Mouse (Mus musculus): ENCODE data around the gene Zfp507. TPM values are rescaled to one million over a fixed set of nuclear protein-coding genes. Genes with fewer than 3 reads are reported as not detected.

Zfp507 gene
- 18.3 and 21.3 TPM in 2 replicates for polyA plus RNA-seq (2014; fragmentation: Nextera tagmentation; extraction: Ambion mirVana)

DNA sequence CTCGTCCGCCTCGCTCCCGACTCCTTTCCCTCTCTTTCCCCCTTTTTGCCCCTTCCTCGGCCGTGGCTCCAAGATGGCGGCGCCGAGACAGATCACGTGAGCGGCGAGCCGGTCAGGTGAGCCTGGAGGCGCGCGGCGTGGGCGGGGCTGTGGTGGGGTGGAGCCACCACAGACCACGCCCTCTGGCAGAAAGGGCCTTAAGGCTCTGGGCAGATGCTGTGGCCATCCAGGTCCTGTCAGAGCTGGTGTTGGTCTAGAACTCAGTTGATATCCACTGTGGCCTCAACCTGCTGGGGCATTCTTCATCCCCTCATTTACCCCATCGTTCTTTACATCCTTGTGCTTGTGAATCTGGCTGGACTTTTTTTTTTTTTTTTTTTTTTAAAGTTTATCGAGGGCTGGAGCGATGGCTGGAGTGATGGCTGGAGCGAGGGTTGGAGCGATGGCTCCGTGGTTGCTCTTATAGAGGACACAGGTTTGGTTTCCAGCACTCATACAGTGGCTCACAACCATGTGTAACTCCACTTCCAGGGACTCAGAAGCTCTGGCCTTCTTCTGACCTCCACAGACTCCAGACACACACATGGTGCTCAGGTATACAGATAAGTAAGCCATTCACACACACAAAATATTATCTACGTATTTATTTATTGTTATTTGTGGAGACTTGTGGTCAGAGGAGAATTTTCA is at the start of gene Zfp507:
TSS of gene Zfp507 (minus strand) at position 98 of the 690 bp plus-strand sequence.
- Histone ChIP-seq H3K4me3 (ENCODE audit: low read depth, low read length) (peak within 1 kb of the TSS; percentile 81), H3K4me1 (replicated peaks; ENCODE audit: control insufficient read depth, insufficient read depth, low read length) (no peaks in the 10 kb centered on the region; the same call in 1 of the 2 replicates), H3K36me3 (ENCODE audit: control insufficient read depth, insufficient read depth, low read length) (peaks cover 3% of the 10 kb centered on the region; the same call in 1 of the 2 replicates), H3K9me3 (ENCODE audit: control insufficient read depth, low read length) (no peaks in the 10 kb centered on the region), H3K4me2 (ENCODE audit: low read depth, low read length, severe bottlenecking) (peak within 1 kb of the TSS; percentile 60), H3K9ac (ENCODE audit: low read length) (peak within 1 kb of the TSS; percentile 97), H3K27ac (ENCODE audit: low read depth, low read length) (peak within 1 kb of the TSS; percentile 81), H3K27me3 (ENCODE audit: control insufficient read depth, insufficient read depth, low read length) (no peaks in the 10 kb centered on the region)
- WGBS = 22% methylated on average over 24 of the region's 26 CpGs
- DNase-seq (ENCODE audit: low spot score) (peak; percentile 96), ATAC-seq (replicated peaks; ENCODE audit: low FRiP score) (peak; percentile 97)

DNA sequence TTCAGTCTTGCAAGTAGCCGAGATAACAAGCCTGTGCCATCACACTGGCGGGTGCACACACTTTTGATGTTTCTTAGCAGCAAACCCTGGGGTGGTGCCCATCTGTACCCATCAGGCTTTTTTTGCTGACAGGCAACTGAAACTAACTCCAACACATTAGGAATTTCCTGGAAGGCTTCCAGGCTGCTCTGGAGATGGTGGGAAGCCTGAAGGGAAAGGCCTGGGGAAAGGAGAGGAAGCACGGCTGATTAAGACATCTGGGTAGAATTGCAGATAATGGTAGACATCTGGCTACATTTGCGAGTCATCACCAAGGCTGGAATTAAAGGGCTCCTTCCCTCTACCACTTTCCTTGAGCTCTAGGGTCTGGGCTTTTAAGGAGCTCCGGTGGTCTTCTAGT is 47.6 kb upstream of the Zfp507 start:
- Histone ChIP-seq H3K36me3 (ENCODE audit: control insufficient read depth, insufficient read depth, low read length) (no peaks in the 10 kb centered on the region), H3K27me3 (ENCODE audit: control insufficient read depth, insufficient read depth, low read length) (no peaks in the 10 kb centered on the region), H3K9ac (ENCODE audit: low read length) (no peak overlapping the region), H3K27ac (ENCODE audit: low read depth, low read length) (no peak overlapping the region), H3K4me2 (ENCODE audit: low read depth, low read length, severe bottlenecking) (no peak overlapping the region), H3K9me3 (ENCODE audit: control insufficient read depth, low read length) (no peaks in the 10 kb centered on the region), H3K4me3 (ENCODE audit: low read depth, low read length) (no peak overlapping the region), H3K4me1 (replicated peaks; ENCODE audit: control insufficient read depth, insufficient read depth, low read length) (no peaks in the 10 kb centered on the region)
- DNase-seq (ENCODE audit: low spot score) (no peak), ATAC-seq (replicated peaks; ENCODE audit: low FRiP score) (no peak)
- whole genome bisulfite sequencing = 91% methylated on average over 5 of the region's 5 CpGs

DNA sequence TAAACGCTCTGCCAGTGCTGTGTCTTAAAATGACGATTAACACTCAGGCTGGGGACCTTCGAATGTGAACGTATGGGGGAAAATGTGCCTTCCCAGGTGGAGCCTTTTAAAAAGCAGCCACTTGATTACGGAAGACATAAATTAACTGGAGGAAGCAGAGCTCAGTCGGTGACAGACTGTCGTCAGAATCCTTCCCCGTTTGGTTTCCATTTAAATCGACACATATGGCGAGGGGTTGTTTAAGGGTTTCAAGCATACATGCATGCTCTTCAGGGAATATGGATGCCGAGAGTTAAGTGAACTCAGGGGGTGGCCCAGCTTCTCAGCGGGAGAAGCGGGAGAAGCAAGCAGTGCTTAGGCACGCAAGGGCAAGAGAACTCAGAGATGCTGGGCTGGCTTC is 45.7 kb upstream of the Zfp507 start:
- Histone ChIP-seq H3K9ac (ENCODE audit: low read length) (no peak overlapping the region), H3K9me3 (ENCODE audit: control insufficient read depth, low read length) (no peaks in the 10 kb centered on the region), H3K4me2 (ENCODE audit: low read depth, low read length, severe bottlenecking) (no peak overlapping the region), H3K4me1 (replicated peaks; ENCODE audit: control insufficient read depth, insufficient read depth, low read length) (no peaks in the 10 kb centered on the region), H3K27ac (ENCODE audit: low read depth, low read length) (no peak overlapping the region), H3K27me3 (ENCODE audit: control insufficient read depth, insufficient read depth, low read length) (no peaks in the 10 kb centered on the region), H3K36me3 (ENCODE audit: control insufficient read depth, insufficient read depth, low read length) (no peaks in the 10 kb centered on the region), H3K4me3 (ENCODE audit: low read depth, low read length) (no peak overlapping the region)
- no peak for ATAC-seq (replicated peaks; ENCODE audit: low FRiP score)
- DNase-seq (ENCODE audit: low spot score) = no peak
- WGBS = 57% methylated on average over 14 of the region's 14 CpGs

DNA sequence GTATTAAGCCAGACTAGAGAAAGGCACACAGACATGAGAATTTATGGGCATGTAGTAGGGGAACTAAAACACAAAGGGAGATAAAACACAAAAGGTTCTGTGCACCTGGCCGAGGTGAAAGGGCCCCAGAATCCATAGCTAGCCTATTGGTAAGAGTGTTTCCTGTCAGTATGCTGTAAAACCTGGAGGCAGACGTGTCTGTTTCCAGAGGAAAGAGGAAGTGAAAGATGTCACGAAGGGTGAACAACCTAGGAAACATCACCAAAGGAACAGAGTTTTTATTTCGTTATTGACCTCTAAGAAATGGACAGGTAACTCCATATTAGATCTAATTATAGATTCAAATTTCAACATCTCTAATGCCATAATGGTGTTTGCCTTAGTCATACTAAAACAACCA is 37.7 kb upstream of the Zfp507 start:
- ATAC-seq (replicated peaks; ENCODE audit: low FRiP score) (no peak), DNase-seq (ENCODE audit: low spot score) (no peak)
- H3K9ac ChIP-seq (ENCODE audit: low read length) = no peak overlapping the region
- no peak overlapping the region for H3K27ac ChIP-seq (ENCODE audit: low read depth, low read length)
- H3K4me3 ChIP-seq (ENCODE audit: low read depth, low read length) = no peak overlapping the region
- no peaks in the 10 kb centered on the region for H3K9me3 ChIP-seq (ENCODE audit: control insufficient read depth, low read length)
- H3K36me3 ChIP-seq (ENCODE audit: control insufficient read depth, insufficient read depth, low read length) = no peaks in the 10 kb centered on the region
- no peak overlapping the region for H3K4me2 ChIP-seq (ENCODE audit: low read depth, low read length, severe bottlenecking)
- H3K27me3 ChIP-seq (ENCODE audit: control insufficient read depth, insufficient read depth, low read length) = no peaks in the 10 kb centered on the region
- WGBS = 82% methylated on average over 4 of the region's 4 CpGs
- H3K4me1 ChIP-seq (replicated peaks; ENCODE audit: control insufficient read depth, insufficient read depth, low read length) = 0 out of 2 replicates have a peak, but pooled peaks cover 2% of the 10 kb centered on the region

DNA sequence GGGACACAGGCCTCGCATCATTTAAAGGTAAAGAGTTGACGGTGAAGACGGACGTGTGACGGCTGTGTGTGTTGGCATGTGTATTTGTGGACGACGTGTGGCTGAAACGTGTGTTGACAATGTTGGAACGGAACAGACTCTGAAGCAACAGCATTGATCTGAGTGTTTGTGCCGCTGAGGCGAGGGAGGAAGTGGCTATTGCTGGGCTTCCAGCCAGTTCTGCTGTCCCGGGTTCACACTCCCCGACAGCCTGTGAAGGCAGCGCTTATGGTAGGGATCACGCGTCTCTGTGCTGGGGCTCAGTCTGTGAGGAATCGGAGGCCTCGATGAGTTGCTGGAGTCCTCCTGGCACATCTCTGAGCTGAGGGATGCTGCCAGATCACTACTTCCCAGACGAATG is 34.0 kb upstream of the Zfp507 start:
- DNase-seq (ENCODE audit: low spot score) (no peak), ATAC-seq (replicated peaks; ENCODE audit: low FRiP score) (no peak)
- H3K27ac ChIP-seq (ENCODE audit: low read depth, low read length) = no peak overlapping the region
- H3K9me3 ChIP-seq (ENCODE audit: control insufficient read depth, low read length) = no peaks in the 10 kb centered on the region
- H3K4me2 ChIP-seq (ENCODE audit: low read depth, low read length, severe bottlenecking) = no peak overlapping the region
- H3K4me3 ChIP-seq (ENCODE audit: low read depth, low read length) = no peak overlapping the region
- no peak overlapping the region for H3K9ac ChIP-seq (ENCODE audit: low read length)
- 0 out of 2 replicates have a peak, but pooled peaks cover 2% of the 10 kb centered on the region for H3K4me1 ChIP-seq (replicated peaks; ENCODE audit: control insufficient read depth, insufficient read depth, low read length)
- no peaks in the 10 kb centered on the region for H3K36me3 ChIP-seq (ENCODE audit: control insufficient read depth, insufficient read depth, low read length)
- WGBS = 89% methylated on average over 19 of the region's 19 CpGs
- no peaks in the 10 kb centered on the region for H3K27me3 ChIP-seq (ENCODE audit: control insufficient read depth, insufficient read depth, low read length)

DNA sequence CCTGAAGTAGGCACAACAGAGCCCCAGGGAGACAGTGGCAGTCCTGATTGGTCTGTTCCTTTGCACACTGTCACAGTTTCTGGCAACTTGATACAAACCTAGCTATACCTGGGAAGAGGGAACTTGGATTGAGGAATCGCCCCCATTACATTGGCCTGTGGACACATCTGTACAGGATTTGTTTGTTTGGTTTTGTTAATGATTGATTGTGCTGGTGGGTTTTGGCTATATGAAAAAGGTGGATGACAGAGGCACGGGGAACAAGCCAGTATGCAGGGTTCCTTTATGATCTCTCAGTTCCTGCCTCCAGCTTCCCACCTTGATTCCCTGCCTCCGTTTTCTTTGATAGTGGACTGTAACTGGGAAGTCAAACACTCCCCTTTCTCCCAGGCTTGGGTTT is 33.6 kb upstream of the Zfp507 start:
- Histone ChIP-seq H3K4me1 (replicated peaks; ENCODE audit: control insufficient read depth, insufficient read depth, low read length) (0 out of 2 replicates have a peak, but pooled peaks cover 2% of the 10 kb centered on the region), H3K9ac (ENCODE audit: low read length) (no peak overlapping the region), H3K4me2 (ENCODE audit: low read depth, low read length, severe bottlenecking) (no peak overlapping the region), H3K27ac (ENCODE audit: low read depth, low read length) (no peak overlapping the region), H3K27me3 (ENCODE audit: control insufficient read depth, insufficient read depth, low read length) (no peaks in the 10 kb centered on the region), H3K4me3 (ENCODE audit: low read depth, low read length) (no peak overlapping the region), H3K36me3 (ENCODE audit: control insufficient read depth, insufficient read depth, low read length) (no peaks in the 10 kb centered on the region), H3K9me3 (ENCODE audit: control insufficient read depth, low read length) (no peaks in the 10 kb centered on the region)
- DNase-seq (ENCODE audit: low spot score) (no peak), ATAC-seq (replicated peaks; ENCODE audit: low FRiP score) (no peak)
- 80% methylated on average over 3 of the region's 3 CpGs for WGBS

DNA sequence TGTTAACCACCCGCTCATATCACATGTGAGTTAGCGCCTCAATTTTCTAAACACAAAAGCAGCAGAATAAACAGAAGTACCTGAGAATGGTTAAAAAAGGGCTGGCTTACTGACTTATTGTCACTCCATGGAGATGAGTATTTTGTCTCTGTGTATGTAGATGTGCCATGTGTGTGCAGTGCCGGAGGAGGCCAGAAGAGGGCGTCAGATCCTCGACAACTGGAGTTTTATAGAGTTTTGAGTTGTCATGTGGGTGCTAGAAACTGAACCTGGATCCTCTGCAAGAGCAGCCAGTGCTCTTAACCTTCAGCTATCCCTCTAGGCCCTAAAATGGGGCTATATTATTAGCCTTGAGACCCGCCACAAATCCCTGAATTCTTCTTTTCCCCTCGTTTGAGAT is 27.3 kb upstream of the Zfp507 start:
- 88% methylated on average over 7 of the region's 7 CpGs for WGBS
- no peak overlapping the region for H3K4me3 ChIP-seq (ENCODE audit: low read depth, low read length)

DNA sequence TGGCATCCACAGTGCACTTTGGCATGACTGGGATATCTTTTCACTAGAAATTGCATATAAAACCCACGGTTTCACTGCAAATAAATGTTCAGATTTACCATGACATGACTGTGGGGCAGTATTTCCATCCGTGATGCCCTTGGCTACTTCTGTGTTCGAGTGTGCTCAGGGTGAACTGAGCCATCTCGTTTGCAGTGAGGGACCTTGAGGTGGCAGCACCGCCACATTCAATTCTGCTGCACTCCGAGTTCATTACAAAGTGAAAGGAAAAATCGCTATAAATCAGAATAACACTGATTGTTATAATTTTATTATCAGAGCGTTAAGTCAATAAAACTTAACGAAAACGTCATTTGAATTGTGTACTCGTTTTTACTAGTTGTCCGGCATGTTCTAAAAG is 21.1 kb upstream of the Zfp507 start:
- Histone ChIP-seq H3K27me3 (ENCODE audit: control insufficient read depth, insufficient read depth, low read length) (no peaks in the 10 kb centered on the region), H3K27ac (ENCODE audit: low read depth, low read length) (no peak overlapping the region), H3K4me3 (ENCODE audit: low read depth, low read length) (no peak overlapping the region), H3K4me2 (ENCODE audit: low read depth, low read length, severe bottlenecking) (no peak overlapping the region), H3K4me1 (replicated peaks; ENCODE audit: control insufficient read depth, insufficient read depth, low read length) (no peaks in the 10 kb centered on the region), H3K9ac (ENCODE audit: low read length) (no peak overlapping the region), H3K9me3 (ENCODE audit: control insufficient read depth, low read length) (no peaks in the 10 kb centered on the region), H3K36me3 (ENCODE audit: control insufficient read depth, insufficient read depth, low read length) (no peaks in the 10 kb centered on the region)
- no peak for DNase-seq (ENCODE audit: low spot score)
- ATAC-seq (replicated peaks; ENCODE audit: low FRiP score) = no peak
- 85% methylated on average over 12 of the region's 12 CpGs for WGBS

More for the DNA sequence above, 27.3 kb upstream of the Zfp507 start:
- DNase-seq (ENCODE audit: low spot score) = no peak
- Histone ChIP-seq H3K4me1 (replicated peaks; ENCODE audit: control insufficient read depth, insufficient read depth, low read length) (no peaks in the 10 kb centered on the region), H3K27ac (ENCODE audit: low read depth, low read length) (no peak overlapping the region), H3K9me3 (ENCODE audit: control insufficient read depth, low read length) (no peaks in the 10 kb centered on the region), H3K9ac (ENCODE audit: low read length) (no peak overlapping the region), H3K4me2 (ENCODE audit: low read depth, low read length, severe bottlenecking) (no peak overlapping the region), H3K36me3 (ENCODE audit: control insufficient read depth, insufficient read depth, low read length) (no peaks in the 10 kb centered on the region), H3K27me3 (ENCODE audit: control insufficient read depth, insufficient read depth, low read length) (no peaks in the 10 kb centered on the region)
- ATAC-seq (replicated peaks; ENCODE audit: low FRiP score) = no peak

DNA sequence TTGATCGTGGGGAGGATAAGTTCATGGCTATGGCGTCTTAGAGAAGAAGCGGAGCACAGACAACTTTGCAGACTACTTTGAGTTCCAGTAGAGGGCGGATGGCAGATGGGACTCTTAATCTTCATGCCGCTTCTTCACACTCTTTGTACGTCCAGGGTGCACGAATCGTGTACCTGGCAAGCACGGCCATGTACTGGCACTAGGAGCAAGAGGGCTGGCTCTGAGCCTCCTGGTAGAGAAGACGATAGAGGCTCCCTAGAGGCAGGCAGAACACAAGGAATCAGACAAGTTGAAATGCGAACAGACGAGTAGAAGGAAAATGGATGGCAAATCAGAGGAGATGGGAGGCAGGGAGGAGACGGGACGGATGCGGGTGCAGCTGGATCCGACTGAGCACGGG is 19.5 kb upstream of the Zfp507 start:
- Histone ChIP-seq H3K4me2 (ENCODE audit: low read depth, low read length, severe bottlenecking) (no peak overlapping the region), H3K36me3 (ENCODE audit: control insufficient read depth, insufficient read depth, low read length) (no peaks in the 10 kb centered on the region), H3K9me3 (ENCODE audit: control insufficient read depth, low read length) (no peaks in the 10 kb centered on the region), H3K4me1 (replicated peaks; ENCODE audit: control insufficient read depth, insufficient read depth, low read length) (no peaks in the 10 kb centered on the region), H3K9ac (ENCODE audit: low read length) (no peak overlapping the region), H3K4me3 (ENCODE audit: low read depth, low read length) (no peak overlapping the region), H3K27ac (ENCODE audit: low read depth, low read length) (no peak overlapping the region), H3K27me3 (ENCODE audit: control insufficient read depth, insufficient read depth, low read length) (no peaks in the 10 kb centered on the region)
- DNase-seq (ENCODE audit: low spot score) (no peak), ATAC-seq (replicated peaks; ENCODE audit: low FRiP score) (no peak)
- WGBS = 89% methylated on average over 17 of the region's 17 CpGs

Measured in forebrain, embryonic 11.5 days (tissue).